Mouse (Mus musculus): ENCODE data around the gene 4930402H24Rik.
A peak's percentile ranks its signal among the peaks of the same experiment; 100 is the strongest.

4930402H24Rik gene

DNA sequence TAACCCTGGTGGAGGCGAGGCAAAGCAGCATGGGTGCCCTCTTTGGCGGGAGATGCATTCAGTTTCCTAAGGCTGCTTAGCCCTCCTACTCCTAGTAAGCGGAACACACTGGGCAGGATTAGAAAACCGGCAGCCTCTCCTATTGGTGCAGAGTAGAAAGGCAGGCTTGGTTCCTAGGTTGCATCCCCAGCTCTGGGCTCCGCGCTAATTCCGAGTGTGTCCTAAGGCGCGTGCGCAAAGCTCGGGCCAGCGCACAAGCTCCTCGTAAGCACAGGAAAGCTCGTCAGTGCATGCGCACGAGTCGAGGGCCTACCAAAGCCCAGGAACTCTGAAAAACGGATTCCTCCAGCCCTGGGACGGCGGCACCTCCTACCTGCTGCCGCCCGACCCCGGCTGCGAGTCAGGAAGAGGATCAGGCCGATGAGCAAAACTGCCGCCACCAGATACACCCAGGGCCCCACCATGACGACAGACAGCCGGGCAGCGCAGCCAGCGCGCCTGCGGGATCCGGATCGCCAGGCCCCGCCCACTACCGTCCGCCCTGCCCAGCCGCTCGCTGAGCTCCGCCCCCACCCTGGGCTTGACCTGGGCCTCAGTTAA is 242.0 kb downstream of the 4930402H24Rik start, which contains the start of gene Ddrgk1:
TSS of gene Ddrgk1 (minus strand) at position 558 of the 600 bp plus-strand sequence.
- peak; percentile 63 to 87 for DNase-seq (ENCODE audit: low spot score in 2 of 2)

DNA sequence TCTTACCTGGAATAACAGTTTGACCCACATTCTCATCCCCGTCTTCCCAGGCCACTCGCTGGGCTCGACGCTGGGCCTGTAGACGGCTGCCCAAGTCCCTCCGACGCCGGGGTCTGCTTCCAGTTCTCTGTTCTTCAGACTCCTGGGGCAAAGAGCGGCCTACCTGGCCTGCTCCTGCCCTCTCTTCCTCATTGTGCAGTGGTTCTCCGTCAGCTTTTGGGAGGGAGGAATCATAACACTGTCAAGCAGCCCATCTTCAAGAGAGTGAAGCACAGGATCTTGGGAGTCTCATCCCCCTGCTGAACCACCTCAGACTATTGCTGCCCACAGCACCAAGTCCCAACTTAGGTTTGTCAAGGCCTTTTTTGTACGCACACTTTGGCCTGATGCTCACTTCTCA is 242.9 kb downstream of the 4930402H24Rik start:
- DNase-seq (ENCODE audit: low spot score in 2 of 2), result no peak

DNA sequence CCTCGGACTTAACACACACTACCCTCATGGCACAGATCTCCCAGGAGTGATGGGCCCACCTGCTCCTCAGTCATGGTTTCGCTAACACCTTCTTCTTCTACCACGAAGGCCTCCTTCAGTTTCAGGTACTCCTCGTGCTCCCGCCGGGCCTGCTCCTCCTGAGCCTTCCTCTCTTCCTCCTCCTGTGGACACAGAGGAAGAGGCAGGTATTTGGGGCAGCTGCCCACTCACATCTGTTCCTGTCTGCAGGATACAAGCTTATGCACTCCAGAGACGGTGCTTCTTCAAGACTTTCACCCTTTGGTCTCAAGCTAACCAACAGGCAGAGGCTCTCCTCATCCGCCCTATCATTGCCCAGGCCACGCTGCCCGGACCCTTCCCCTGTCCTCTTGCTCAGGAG is 247.7 kb downstream of the 4930402H24Rik start:
- no peak for DNase-seq (ENCODE audit: low spot score in 2 of 2)

DNA sequence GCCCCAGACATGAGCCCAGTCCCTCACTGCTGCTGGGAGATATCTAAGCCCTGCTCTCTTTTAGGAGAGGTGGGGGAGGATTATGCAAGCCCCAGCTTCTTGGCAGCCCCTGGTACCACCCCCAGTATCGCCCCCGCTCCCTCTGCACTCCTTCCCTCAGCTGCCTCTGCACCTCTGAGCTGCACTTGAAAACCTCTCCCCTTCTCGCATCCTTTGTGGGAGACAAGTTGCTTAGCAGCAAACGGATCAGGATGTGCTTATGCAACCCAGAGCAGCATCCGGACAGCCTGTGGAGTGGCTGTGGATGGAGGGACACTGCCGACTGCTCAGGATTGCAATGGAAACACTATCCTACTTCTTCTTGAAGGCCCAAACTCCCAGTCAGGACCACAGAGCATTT is 248.7 kb downstream of the 4930402H24Rik start:
- DNase-seq (ENCODE audit: low spot score in 2 of 2), result no peak

DNA sequence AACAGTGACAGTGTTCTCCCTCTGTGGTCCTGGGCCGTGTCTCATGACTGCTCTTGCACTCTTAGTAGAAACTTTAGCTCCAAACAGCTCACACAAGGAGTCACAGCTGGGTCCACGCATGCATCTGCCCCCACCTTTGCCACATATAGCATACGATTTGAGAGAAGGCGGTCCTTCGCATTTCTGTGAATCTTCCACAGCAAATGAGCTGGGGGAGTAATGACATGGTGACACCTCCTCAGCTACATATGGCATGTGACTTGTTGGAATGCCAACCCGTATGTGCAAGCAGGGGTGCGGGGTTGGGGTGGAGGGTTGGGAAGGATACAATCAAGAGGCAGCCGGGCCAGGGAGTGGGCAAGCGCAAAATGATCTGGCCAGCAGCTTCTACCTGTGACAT is 249.7 kb downstream of the 4930402H24Rik start:
- DNase-seq (ENCODE audit: low spot score in 2 of 2), result no peak
